Mouse (Mus musculus) gonadal fat pad, adult 2 months (tissue): ENCODE results near the gene Gm26620. TPM values are rescaled to one million over a fixed set of nuclear protein-coding genes. Genes with fewer than 3 reads are reported as not detected.

Source experiments
- DNase-seq: peaks from one replicate; pipeline ENCODE4 v3.0.0-alpha.2; 2012; ENCODE audit warnings: low read depth
- polyA plus RNA-seq: library from polyadenylated mRNA; depleted of rRNA; stranded (reverse); fragments of >200 nt; gene quantifications from 2 replicates; pipeline ENCODE4 v1.2.3, GENCODE M21; 2012; rRNA removed

Gm26620 gene
- polyA plus RNA-seq, 1 experiment: 1.4 TPM

- no peak for DNase-seq
Measured at GRCm38 (mm10) chr1:170911907-170912660, 27.2 kb downstream of the Gm26620 start.

GRCm38 (mm10) chr1:170912891-170913615 lies 28.2 kb downstream of the Gm26620 start, which contains the start of gene Fcrlb:
TSS of gene Fcrlb (minus strand) at chr1:170912941.
- DNase-seq: no peak

GRCm38 (mm10) chr1:170915657-170916056 lies 30.8 kb downstream of the Gm26620 start:
- no peak for DNase-seq

- no peak for DNase-seq
Measured at GRCm38 (mm10) chr1:170919308-170919707, 34.4 kb downstream of the Gm26620 start.

- no peak for DNase-seq
Measured at GRCm38 (mm10) chr1:170924485-170924884, 39.6 kb downstream of the Gm26620 start.

GRCm38 (mm10) chr1:170926941-170927340 lies 42.1 kb downstream of the Gm26620 start:
- DNase-seq: no peak

- no peak for DNase-seq
Measured at GRCm38 (mm10) chr1:170927378-170927777, 42.5 kb downstream of the Gm26620 start, which contains the start of gene Fcrla. TSS of gene Fcrla (minus strand) at chr1:170927583.

GRCm38 (mm10) chr1:170928467-170928866 lies 43.6 kb downstream of the Gm26620 start:
- no peak for DNase-seq

- DNase-seq: no peak
Measured at GRCm38 (mm10) chr1:170929245-170929644, 44.4 kb downstream of the Gm26620 start.

GRCm38 (mm10) chr1:170932043-170932442 lies 47.2 kb downstream of the Gm26620 start:
- DNase-seq: no peak

- DNase-seq: no peak
Measured at GRCm38 (mm10) chr1:170933386-170933920, 48.6 kb downstream of the Gm26620 start.

GRCm38 (mm10) chr1:170933940-170934339 lies 49.1 kb downstream of the Gm26620 start:
- no peak for DNase-seq

- no peak for DNase-seq
Measured at GRCm38 (mm10) chr1:170934383-170934782, 49.5 kb downstream of the Gm26620 start.

Other genes starting within 250 kb of the Gm26620 start
- gene Olfml2b, start 240.5 kb upstream of the Gm26620 start, polyA plus RNA-seq: 14.5 and 19.0 TPM in 2 replicates
- gene Atf6, start 17.3 kb upstream of the Gm26620 start, polyA plus RNA-seq: 23.1 and 23.4 TPM in 2 replicates
- 15.6 and 15.9 TPM in 2 replicates for gene Dusp12, start 475 bp downstream of the Gm26620 start, polyA plus RNA-seq
- 0.14 and 0.15 TPM in 2 replicates for gene Fcrlb, start 27.9 kb downstream of the Gm26620 start, polyA plus RNA-seq
- gene Fcrla, start 42.5 kb downstream of the Gm26620 start, polyA plus RNA-seq: 0.53 and 0.91 TPM in 2 replicates
- 43.9 and 56.3 TPM in 2 replicates for gene Fcgr2b, start 91.5 kb downstream of the Gm26620 start, polyA plus RNA-seq
- 1.5 TPM in 2 replicates for gene Fcgr4, start 133.9 kb downstream of the Gm26620 start, polyA plus RNA-seq
- 20.4 and 28.6 TPM in 2 replicates for gene Fcgr3, start 179.9 kb downstream of the Gm26620 start, polyA plus RNA-seq
- gene Cfap126, start 228.9 kb downstream of the Gm26620 start, polyA plus RNA-seq: 12.0 and 21.2 TPM in 2 replicates